Mouse (Mus musculus): ENCODE results near the gene Dip2c. TPM values are rescaled to one million over a fixed set of nuclear protein-coding genes. Genes with fewer than 3 reads are reported as not detected.

Dip2c gene
- polyA plus RNA-seq, 1 experiment from 2014 or later = 8.6 TPM

- no peak overlapping the region for H3K4me3 ChIP-seq (ENCODE audit: low read depth, low read length)
- DNase-seq (no peak), ATAC-seq (ENCODE audit: insufficient read depth) (no peak)
- WGBS = 82% methylated on average over 8 of the region's 8 CpGs
- TF ChIP-seq CTCF (IDR thresholded peaks at IDR 0.05; ENCODE audit: low read depth) = no peak
- H3K36me3 ChIP-seq (ENCODE audit: insufficient read depth) = peaks cover 29% of the 10 kb centered on the region
- H3K4me1 ChIP-seq (ENCODE audit: insufficient read depth) = no peaks in the 10 kb centered on the region
- no peak overlapping the region for H3K27ac ChIP-seq (ENCODE audit: low read depth)
- no peaks in the 10 kb centered on the region for H3K27me3 ChIP-seq (ENCODE audit: insufficient read depth, low read length)
- H3K9me3 ChIP-seq (ENCODE audit: low read depth, low read length) = no peaks in the 10 kb centered on the region
- H3K4me2 ChIP-seq = no peak overlapping the region
- no peak overlapping the region for H3K9ac ChIP-seq
These were observed 430.4 kb downstream of the Dip2c start for GRCm38 (mm10) chr13:9706720-9707119.

- no peaks in the 10 kb centered on the region for H3K27me3 ChIP-seq (ENCODE audit: insufficient read depth, low read length)
- 70% methylated on average over 7 of the region's 7 CpGs for WGBS
- no peak overlapping the region for H3K27ac ChIP-seq (ENCODE audit: low read depth)
- ATAC-seq (ENCODE audit: insufficient read depth) (no peak), DNase-seq (no peak)
- H3K4me3 ChIP-seq (ENCODE audit: low read depth, low read length) = no peak overlapping the region
- H3K4me1 ChIP-seq (ENCODE audit: insufficient read depth) = no peaks in the 10 kb centered on the region
- H3K9me3 ChIP-seq (ENCODE audit: low read depth, low read length) = no peaks in the 10 kb centered on the region
- H3K36me3 ChIP-seq (ENCODE audit: insufficient read depth) = peaks cover 29% of the 10 kb centered on the region
- H3K4me2 ChIP-seq = no peak overlapping the region
- no peak overlapping the region for H3K9ac ChIP-seq
- no peak for TF ChIP-seq CTCF (IDR thresholded peaks at IDR 0.05; ENCODE audit: low read depth)
These were observed 432.3 kb downstream of the Dip2c start for GRCm38 (mm10) chr13:9708433-9709240.

- H3K9me3 ChIP-seq (ENCODE audit: low read depth, low read length) = no peaks in the 10 kb centered on the region
- DNase-seq (no peak), ATAC-seq (ENCODE audit: insufficient read depth) (no peak)
- H3K4me1 ChIP-seq (ENCODE audit: insufficient read depth) = no peaks in the 10 kb centered on the region
- no peak for TF ChIP-seq CTCF (IDR thresholded peaks at IDR 0.05; ENCODE audit: low read depth)
- 97% methylated on average over 1 of the region's 1 CpGs for WGBS
- H3K4me3 ChIP-seq (ENCODE audit: low read depth, low read length) = no peak overlapping the region
- H3K4me2 ChIP-seq = no peak overlapping the region
- H3K27ac ChIP-seq (ENCODE audit: low read depth) = no peak overlapping the region
- peaks cover 33% of the 10 kb centered on the region for H3K36me3 ChIP-seq (ENCODE audit: insufficient read depth)
- no peaks in the 10 kb centered on the region for H3K27me3 ChIP-seq (ENCODE audit: insufficient read depth, low read length)
- H3K9ac ChIP-seq = no peak overlapping the region
These were observed 436.1 kb downstream of the Dip2c start for GRCm38 (mm10) chr13:9712409-9712808.

GRCm38 (mm10) chr13:9712971-9713370 lies 436.6 kb downstream of the Dip2c start:
- no peak for DNase-seq
- H3K4me3 ChIP-seq (ENCODE audit: low read depth, low read length) = no peak overlapping the region
- no peaks in the 10 kb centered on the region for H3K4me1 ChIP-seq (ENCODE audit: insufficient read depth)
- no peak overlapping the region for H3K4me2 ChIP-seq
- no peak for TF ChIP-seq CTCF (IDR thresholded peaks at IDR 0.05; ENCODE audit: low read depth)
- ATAC-seq (ENCODE audit: insufficient read depth) = no peak
- H3K9ac ChIP-seq = no peak overlapping the region
- no peak overlapping the region for H3K27ac ChIP-seq (ENCODE audit: low read depth)
- H3K27me3 ChIP-seq (ENCODE audit: insufficient read depth, low read length) = no peaks in the 10 kb centered on the region
- H3K36me3 ChIP-seq (ENCODE audit: insufficient read depth) = peaks cover 33% of the 10 kb centered on the region
- H3K9me3 ChIP-seq (ENCODE audit: low read depth, low read length) = no peaks in the 10 kb centered on the region
- WGBS = 88% methylated on average over 3 of the region's 3 CpGs

GRCm38 (mm10) chr13:9713462-9714134 lies 437.3 kb downstream of the Dip2c start:
- H3K4me2 ChIP-seq = no peak overlapping the region
- H3K36me3 ChIP-seq (ENCODE audit: insufficient read depth) = peaks cover 26% of the 10 kb centered on the region
- no peak for DNase-seq
- H3K4me1 ChIP-seq (ENCODE audit: insufficient read depth) = no peaks in the 10 kb centered on the region
- no peaks in the 10 kb centered on the region for H3K9me3 ChIP-seq (ENCODE audit: low read depth, low read length)
- TF ChIP-seq CTCF (IDR thresholded peaks at IDR 0.05; ENCODE audit: low read depth) = no peak
- H3K4me3 ChIP-seq (ENCODE audit: low read depth, low read length) = no peak overlapping the region
- no peaks in the 10 kb centered on the region for H3K27me3 ChIP-seq (ENCODE audit: insufficient read depth, low read length)
- no peak for ATAC-seq (ENCODE audit: insufficient read depth)
- 78% methylated on average over 6 of the region's 6 CpGs for WGBS
- H3K9ac ChIP-seq = no peak overlapping the region
- no peak overlapping the region for H3K27ac ChIP-seq (ENCODE audit: low read depth)

GRCm38 (mm10) chr13:9715224-9715623 lies 438.9 kb downstream of the Dip2c start:
- H3K36me3 ChIP-seq (ENCODE audit: insufficient read depth) = peaks cover 26% of the 10 kb centered on the region
- H3K4me1 ChIP-seq (ENCODE audit: insufficient read depth) = no peaks in the 10 kb centered on the region
- H3K4me2 ChIP-seq = no peak overlapping the region
- WGBS = 84% methylated on average over 1 of the region's 1 CpGs
- H3K27me3 ChIP-seq (ENCODE audit: insufficient read depth, low read length) = no peaks in the 10 kb centered on the region
- TF ChIP-seq CTCF (IDR thresholded peaks at IDR 0.05; ENCODE audit: low read depth) = no peak
- no peaks in the 10 kb centered on the region for H3K9me3 ChIP-seq (ENCODE audit: low read depth, low read length)
- no peak overlapping the region for H3K9ac ChIP-seq
- ATAC-seq (ENCODE audit: insufficient read depth) (no peak), DNase-seq (no peak)
- no peak overlapping the region for H3K4me3 ChIP-seq (ENCODE audit: low read depth, low read length)
- no peak overlapping the region for H3K27ac ChIP-seq (ENCODE audit: low read depth)

Other genes with a start within 250 kb of the Dip2c start
- gene Larp4b, start 182.6 kb upstream of the Dip2c start, polyA plus RNA-seq (2014; fragmentation: Nextera tagmentation; extraction: Ambion mirVana) = 41.4 and 42.0 TPM in 2 replicates

Measured in lung, embryonic 14.5 days (tissue).